Mouse (Mus musculus): ENCODE data around the gene Stat2. TPM values are rescaled to one million over a fixed set of nuclear protein-coding genes. Genes with fewer than 3 reads are reported as not detected.
"Not testable (repeated sequence)": the region's sequence is repeated elsewhere in the genome, so short reads cannot be mapped to it uniquely, and the experiment has no call there.

Stat2 gene
- polyA plus RNA-seq, 1 experiment from 2014 or later: 11.8 TPM

DNA sequence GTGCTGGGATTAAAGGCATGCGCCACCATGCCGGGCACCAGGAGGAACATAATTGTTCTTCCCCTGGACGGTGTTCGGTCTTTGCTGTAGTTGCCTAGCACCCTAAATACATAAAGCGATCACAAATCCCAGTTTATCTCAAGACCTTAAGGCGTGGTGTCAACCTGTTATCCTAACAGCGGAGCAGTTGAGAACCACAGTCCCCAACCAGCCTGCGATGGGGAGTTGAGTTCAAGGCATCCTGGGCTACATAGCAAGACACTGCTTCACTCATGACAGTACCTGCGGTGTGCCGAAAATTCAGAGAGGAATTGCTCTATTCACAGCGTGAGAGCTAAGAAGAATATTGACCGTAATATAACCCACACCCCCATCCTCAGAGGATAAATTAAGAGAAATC is 51.3 kb downstream of the Stat2 start:
- peaks cover 12% of the 10 kb centered on the region for H3K4me1 ChIP-seq (ENCODE audit: control insufficient read depth, insufficient read depth, low read length)
- peak overlapping the region; percentile 99 for H3K9ac ChIP-seq (ENCODE audit: low read length)
- 53% methylated on average over 12 of the region's 12 CpGs for WGBS
- H3K27me3 ChIP-seq (ENCODE audit: control insufficient read depth, insufficient read depth, low read length): no peaks in the 10 kb centered on the region
- H3K27ac ChIP-seq (ENCODE audit: low read length): no peak overlapping the region; the same call in 1 of the 2 replicates
- peak overlapping the region; percentile 92 for H3K4me2 ChIP-seq (ENCODE audit: low read depth, low read length)
- no peaks in the 10 kb centered on the region for H3K9me3 ChIP-seq (replicated peaks; ENCODE audit: control insufficient read depth, low read length)
- H3K4me3 ChIP-seq (ENCODE audit: low read length): peak overlapping the region; percentile 97
- ATAC-seq (replicated peaks; ENCODE audit: extremely low read depth, insufficient read depth, low FRiP score): no peak
- peaks cover 49% of the 10 kb centered on the region for H3K36me3 ChIP-seq (ENCODE audit: control insufficient read depth, insufficient read depth)

- H3K27ac ChIP-seq (ENCODE audit: low read length): peak within 1 kb of the TSS; percentile 94
- peaks cover 12% of the 10 kb centered on the region for H3K4me1 ChIP-seq (ENCODE audit: control insufficient read depth, insufficient read depth, low read length)
- under 1% methylated on average over 40 of the region's 40 CpGs for WGBS
- no peaks in the 10 kb centered on the region for H3K27me3 ChIP-seq (ENCODE audit: control insufficient read depth, insufficient read depth, low read length)
- no peaks in the 10 kb centered on the region for H3K9me3 ChIP-seq (replicated peaks; ENCODE audit: control insufficient read depth, low read length)
- peak within 1 kb of the TSS; percentile 99 for H3K9ac ChIP-seq (ENCODE audit: low read length)
- H3K4me3 ChIP-seq (ENCODE audit: low read length): peak within 1 kb of the TSS; percentile 97
- H3K4me2 ChIP-seq (ENCODE audit: low read depth, low read length): peak within 1 kb of the TSS; percentile 92
- H3K36me3 ChIP-seq (ENCODE audit: control insufficient read depth, insufficient read depth): peaks cover 50% of the 10 kb centered on the region
- ATAC-seq (replicated peaks; ENCODE audit: extremely low read depth, insufficient read depth, low FRiP score): peak; percentile 90
Observed at GRCm38 (mm10) chr10:128322141-128323108, 52.1 kb downstream of the Stat2 start, which contains the start of gene Cnpy2. Gene Cnpy2, plus strand, starts transcription at chr10:128322459.

DNA sequence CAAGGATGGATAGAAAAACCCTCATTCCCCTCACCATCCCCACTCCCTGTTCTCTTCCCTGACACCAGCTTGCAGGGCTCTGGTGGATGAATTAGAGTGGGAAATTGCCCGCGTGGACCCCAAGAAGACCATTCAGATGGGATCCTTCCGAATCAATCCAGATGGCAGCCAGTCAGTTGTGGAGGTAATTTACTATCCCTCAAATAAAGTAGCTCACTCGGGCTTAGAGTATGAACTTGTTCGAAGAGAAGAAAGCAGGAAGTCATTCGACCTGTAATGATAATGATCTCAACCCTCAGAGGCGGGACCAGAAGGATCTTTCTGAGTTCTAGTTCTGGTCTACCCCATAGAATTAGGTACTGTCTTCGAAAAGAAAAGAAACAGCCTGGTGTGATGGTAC is 53.2 kb downstream of the Stat2 start:
- Histone ChIP-seq H3K36me3 (ENCODE audit: control insufficient read depth, insufficient read depth) (peaks cover 46% of the 10 kb centered on the region), H3K4me1 (ENCODE audit: control insufficient read depth, insufficient read depth, low read length) (peaks cover 12% of the 10 kb centered on the region), H3K9me3 (replicated peaks; ENCODE audit: control insufficient read depth, low read length) (no peaks in the 10 kb centered on the region), H3K27ac (ENCODE audit: low read length) (peak overlapping the region; percentile 94), H3K27me3 (ENCODE audit: control insufficient read depth, insufficient read depth, low read length) (no peaks in the 10 kb centered on the region), H3K4me2 (ENCODE audit: low read depth, low read length) (peak overlapping the region; percentile 92), H3K4me3 (ENCODE audit: low read length) (peak overlapping the region; percentile 97), H3K9ac (ENCODE audit: low read length) (peak overlapping the region; percentile 99)
- 69% methylated on average over 8 of the region's 8 CpGs for WGBS
- no peak for ATAC-seq (replicated peaks; ENCODE audit: extremely low read depth, insufficient read depth, low FRiP score)

- H3K9me3 ChIP-seq (replicated peaks; ENCODE audit: control insufficient read depth, low read length): no peaks in the 10 kb centered on the region
- no peak overlapping the region for H3K4me2 ChIP-seq (ENCODE audit: low read depth, low read length)
- no peak for ATAC-seq (replicated peaks; ENCODE audit: extremely low read depth, insufficient read depth, low FRiP score)
- peaks cover 31% of the 10 kb centered on the region for H3K36me3 ChIP-seq (ENCODE audit: control insufficient read depth, insufficient read depth)
- peaks cover 10% of the 10 kb centered on the region for H3K4me1 ChIP-seq (ENCODE audit: control insufficient read depth, insufficient read depth, low read length)
- no peak overlapping the region for H3K27ac ChIP-seq (ENCODE audit: low read length)
- H3K4me3 ChIP-seq (ENCODE audit: low read length): no peak overlapping the region
- WGBS: 93% methylated on average over 8 of the region's 8 CpGs
- H3K9ac ChIP-seq (ENCODE audit: low read length): no peak overlapping the region
- H3K27me3 ChIP-seq (ENCODE audit: control insufficient read depth, insufficient read depth, low read length): no peaks in the 10 kb centered on the region
Observed at GRCm38 (mm10) chr10:128326825-128327224, 56.5 kb downstream of the Stat2 start.

GRCm38 (mm10) chr10:128327610-128328009 is 57.3 kb downstream of the Stat2 start:
- no peak for ATAC-seq (replicated peaks; ENCODE audit: extremely low read depth, insufficient read depth, low FRiP score)
- Histone ChIP-seq H3K4me1 (ENCODE audit: control insufficient read depth, insufficient read depth, low read length) (peaks cover 10% of the 10 kb centered on the region), H3K36me3 (ENCODE audit: control insufficient read depth, insufficient read depth) (peaks cover 31% of the 10 kb centered on the region), H3K9me3 (replicated peaks; ENCODE audit: control insufficient read depth, low read length) (no peaks in the 10 kb centered on the region), H3K4me3 (ENCODE audit: low read length) (no peak overlapping the region), H3K9ac (ENCODE audit: low read length) (no peak overlapping the region), H3K27ac (ENCODE audit: low read length) (no peak overlapping the region), H3K4me2 (ENCODE audit: low read depth, low read length) (no peak overlapping the region), H3K27me3 (ENCODE audit: control insufficient read depth, insufficient read depth, low read length) (no peaks in the 10 kb centered on the region)
- 88% methylated on average over 10 of the region's 10 CpGs for WGBS

GRCm38 (mm10) chr10:128332358-128333249 is 62.2 kb downstream of the Stat2 start:
- not testable (repeated sequence) for H3K27ac ChIP-seq (ENCODE audit: low read length); H3K9ac ChIP-seq (ENCODE audit: low read length); H3K27me3 ChIP-seq (ENCODE audit: control insufficient read depth, insufficient read depth, low read length); H3K9me3 ChIP-seq (replicated peaks; ENCODE audit: control insufficient read depth, low read length); H3K4me2 ChIP-seq (ENCODE audit: low read depth, low read length); H3K4me3 ChIP-seq (ENCODE audit: low read length); H3K36me3 ChIP-seq (ENCODE audit: control insufficient read depth, insufficient read depth); ATAC-seq (replicated peaks; ENCODE audit: extremely low read depth, insufficient read depth, low FRiP score)
- H3K4me1 ChIP-seq (ENCODE audit: control insufficient read depth, insufficient read depth, low read length): peaks cover 12% of the 10 kb centered on the region
- 81% methylated on average over 6 of the region's 6 CpGs for WGBS

DNA sequence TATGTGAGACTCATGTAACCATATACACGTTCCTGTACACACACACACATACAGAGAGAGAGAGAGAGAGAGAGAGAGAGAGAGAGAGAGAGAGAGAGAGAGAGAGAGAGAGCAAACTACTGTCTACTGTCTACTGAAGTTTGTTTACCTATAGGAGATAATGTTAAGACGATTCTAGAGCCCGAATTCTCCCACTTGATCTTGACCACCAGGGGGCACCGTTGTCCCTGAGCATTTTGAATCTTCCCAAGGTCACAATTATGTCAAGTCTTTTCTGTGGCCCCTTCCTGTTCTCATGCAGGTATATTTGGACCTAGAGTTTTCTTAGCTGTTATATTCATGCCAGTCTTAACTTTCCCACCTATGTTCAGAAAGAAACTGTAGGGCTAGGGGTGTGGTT is 65.2 kb downstream of the Stat2 start:
- Histone ChIP-seq H3K27ac (ENCODE audit: low read length) (peak overlapping the region; percentile 94), H3K9ac (ENCODE audit: low read length) (no peak overlapping the region), H3K27me3 (ENCODE audit: control insufficient read depth, insufficient read depth, low read length) (no peaks in the 10 kb centered on the region), H3K4me1 (ENCODE audit: control insufficient read depth, insufficient read depth, low read length) (peaks cover 29% of the 10 kb centered on the region), H3K9me3 (replicated peaks; ENCODE audit: control insufficient read depth, low read length) (no peaks in the 10 kb centered on the region), H3K4me3 (ENCODE audit: low read length) (no peak overlapping the region), H3K36me3 (ENCODE audit: control insufficient read depth, insufficient read depth) (no peaks in the 10 kb centered on the region), H3K4me2 (ENCODE audit: low read depth, low read length) (no peak overlapping the region)
- no peak for ATAC-seq (replicated peaks; ENCODE audit: extremely low read depth, insufficient read depth, low FRiP score)
- WGBS: 1% methylated on average over 4 of the region's 4 CpGs

DNA sequence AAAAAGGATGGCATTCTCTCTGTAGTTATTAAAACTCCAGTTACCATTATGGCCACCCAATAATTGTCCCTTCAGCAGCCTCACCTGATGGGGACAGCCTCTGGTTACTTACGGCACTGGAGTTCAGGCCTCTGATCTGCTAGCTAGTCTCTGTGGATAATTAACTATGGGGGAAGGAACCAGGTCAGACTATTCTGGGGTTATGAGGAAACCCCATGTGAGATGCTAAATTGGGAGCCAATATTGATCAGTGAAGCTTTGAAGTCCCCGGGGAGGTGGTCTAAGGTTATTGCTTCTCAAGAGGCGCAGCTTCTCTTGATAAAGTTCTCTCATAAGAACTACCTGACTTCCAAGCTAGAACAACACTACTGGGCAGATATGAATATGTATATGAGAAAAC is 65.8 kb downstream of the Stat2 start:
- WGBS: 85% methylated on average over 3 of the region's 3 CpGs

More for the DNA sequence above, 65.8 kb downstream of the Stat2 start:
- no peaks in the 10 kb centered on the region for H3K9me3 ChIP-seq (replicated peaks; ENCODE audit: control insufficient read depth, low read length)
- H3K4me1 ChIP-seq (ENCODE audit: control insufficient read depth, insufficient read depth, low read length): peaks cover 31% of the 10 kb centered on the region
- no peaks in the 10 kb centered on the region for H3K27me3 ChIP-seq (ENCODE audit: control insufficient read depth, insufficient read depth, low read length)
- peak overlapping the region; percentile 94 for H3K27ac ChIP-seq (ENCODE audit: low read length)
- no peaks in the 10 kb centered on the region for H3K36me3 ChIP-seq (ENCODE audit: control insufficient read depth, insufficient read depth)
- no peak overlapping the region for H3K4me2 ChIP-seq (ENCODE audit: low read depth, low read length)
- H3K4me3 ChIP-seq (ENCODE audit: low read length): no peak overlapping the region
- ATAC-seq (replicated peaks; ENCODE audit: extremely low read depth, insufficient read depth, low FRiP score): no peak
- peak overlapping the region; percentile 42; the same call in 1 of the 2 replicates for H3K9ac ChIP-seq (ENCODE audit: low read length)
